Mouse (Mus musculus) c-Kit-negative CD71-positive TER-119-positive erythroid progenitor cells, embryonic 14.5 days (primary cell): Measurements from ENCODE around the gene Cabs1.

Experiments used
- DNase-seq: peaks from one replicate; pipeline ENCODE4 v3.0.0-alpha.2; 2013; ENCODE audit warnings: low read depth, low spot score

Gene Cabs1

GRCm38 (mm10) chr5:87979139-87979538 lies at the start of gene Cabs1:
Gene Cabs1, plus strand, starts transcription at chr5:87979439.
- DNase-seq = no peak

- DNase-seq = no peak
These were observed 47.6 kb upstream of the Cabs1 start for GRCm38 (mm10) chr5:87931603-87932002.

GRCm38 (mm10) chr5:87940752-87941151 lies 38.5 kb upstream of the Cabs1 start:
- DNase-seq = no peak

- DNase-seq = no peak
These were observed 36.7 kb upstream of the Cabs1 start for GRCm38 (mm10) chr5:87942515-87942914.

GRCm38 (mm10) chr5:87951836-87952235 lies 27.4 kb upstream of the Cabs1 start:
- DNase-seq = no peak

GRCm38 (mm10) chr5:87969201-87969600 lies 10.0 kb upstream of the Cabs1 start, which contains the start of the genes 2310003L06Rik and Gm28434:
Gene 2310003L06Rik, plus strand, starts transcription at chr5:87969459.
Gene Gm28434, plus strand, starts transcription at chr5:87969517.
- no peak for DNase-seq

GRCm38 (mm10) chr5:87982468-87983214 lies 3.4 kb downstream of the Cabs1 start:
- DNase-seq = no peak

GRCm38 (mm10) chr5:88002249-88002648 lies 23.0 kb downstream of the Cabs1 start, which contains the start of gene Smr3a:
Gene Smr3a, plus strand, starts transcription at chr5:88002549.
- no peak for DNase-seq

- no peak for DNase-seq
These were observed 26.0 kb downstream of the Cabs1 start for GRCm38 (mm10) chr5:88005241-88005640.
